Mouse (Mus musculus): ENCODE measurements around the gene Repin1.
A peak's percentile ranks its signal among the peaks of the same experiment; 100 is the strongest.

Gene Repin1

GRCm38 (mm10) chr6:48623460-48623859 lies 29.8 kb downstream of the Repin1 start:
- no peak for DNase-seq (ENCODE audit: low spot score in 2 of 2)

- no peak for DNase-seq (ENCODE audit: low spot score in 2 of 2)
Observed at GRCm38 (mm10) chr6:48626464-48626863, 32.8 kb downstream of the Repin1 start, which contains the start of gene AI854703. AI854703 (plus strand) TSS chr6:48626764.

GRCm38 (mm10) chr6:48626984-48627383 lies 33.3 kb downstream of the Repin1 start:
- DNase-seq (ENCODE audit: low spot score in 2 of 2), result no peak

GRCm38 (mm10) chr6:48627511-48627924 lies 33.8 kb downstream of the Repin1 start:
- no peak for DNase-seq (ENCODE audit: low spot score in 2 of 2)

GRCm38 (mm10) chr6:48628377-48628776 lies 34.7 kb downstream of the Repin1 start:
- DNase-seq (ENCODE audit: low spot score in 2 of 2), result no peak

- DNase-seq (ENCODE audit: low spot score in 2 of 2), result no peak
Observed at GRCm38 (mm10) chr6:48628808-48629660, 35.4 kb downstream of the Repin1 start.

GRCm38 (mm10) chr6:48629661-48630034 lies 36.0 kb downstream of the Repin1 start:
- DNase-seq (ENCODE audit: low spot score in 2 of 2), result no peak

- DNase-seq (ENCODE audit: low spot score in 2 of 2), result no peak
Observed at GRCm38 (mm10) chr6:48630831-48631230, 37.1 kb downstream of the Repin1 start.

GRCm38 (mm10) chr6:48635105-48635504 lies 41.4 kb downstream of the Repin1 start:
- DNase-seq (ENCODE audit: low spot score in 2 of 2), result no peak

- DNase-seq (ENCODE audit: low spot score in 2 of 2), result peak in 1 of 2 experiments; percentile 44
Observed at GRCm38 (mm10) chr6:48636515-48636914, 42.8 kb downstream of the Repin1 start.

- no peak for DNase-seq (ENCODE audit: low spot score in 2 of 2)
Observed at GRCm38 (mm10) chr6:48637811-48638500, 44.3 kb downstream of the Repin1 start.

- DNase-seq (ENCODE audit: low spot score in 2 of 2), result no peak
Observed at GRCm38 (mm10) chr6:48638553-48638952, 44.9 kb downstream of the Repin1 start.

GRCm38 (mm10) chr6:48641391-48641790 lies 47.7 kb downstream of the Repin1 start:
- peak in 1 of 2 experiments; percentile 50 for DNase-seq (ENCODE audit: low spot score in 2 of 2)

- DNase-seq (ENCODE audit: low spot score in 2 of 2), result peak in 1 of 2 experiments; percentile 39
Observed at GRCm38 (mm10) chr6:48642764-48643292, 49.1 kb downstream of the Repin1 start.

- peak in 1 of 2 experiments; percentile 40 for DNase-seq (ENCODE audit: low spot score in 2 of 2)
Observed at GRCm38 (mm10) chr6:48645660-48646308, 52.1 kb downstream of the Repin1 start.

GRCm38 (mm10) chr6:48646309-48646690 lies 52.6 kb downstream of the Repin1 start:
- no peak for DNase-seq (ENCODE audit: low spot score in 2 of 2)

GRCm38 (mm10) chr6:48646995-48647394 lies 53.3 kb downstream of the Repin1 start, which contains the start of gene Gimap8:
Gimap8 (plus strand) TSS chr6:48647234.
- no peak for DNase-seq (ENCODE audit: low spot score in 2 of 2)

- DNase-seq (ENCODE audit: low spot score in 2 of 2), result no peak
Observed at GRCm38 (mm10) chr6:48647611-48648010, 53.9 kb downstream of the Repin1 start.

All from urinary bladder, postnatal 4 days (tissue).